Mouse (Mus musculus) monocyte, adult 5-6 weeks (primary cell): ENCODE measurements around the gene Mid1. TPM values are rescaled to one million over a fixed set of nuclear protein-coding genes. Genes with fewer than 3 reads are reported as not detected.

ENCODE experiments used
- ATAC-seq: fragments of 153-309, 156-312 bp; replicated peaks from 2 replicates; pipeline ENCODE4 v1.8.0; 2017; ENCODE audit warnings: mild to moderate bottlenecking; ENCODE audit not compliant: low TSS enrichment, insufficient number of reproducible peaks, severe bottlenecking, poor library complexity, low FRiP score
- total RNA-seq: library from RNA; stranded (forward); fragments of 200-1000, 200-491, 200-594 nt; gene quantifications from 3 replicates; pipeline ENCODE4 v1.2.3, GENCODE M21; 2017

The Mid1 gene
- 1.7 to 8.0 TPM (median 3.6 TPM) in 3 replicates for total RNA-seq

DNA sequence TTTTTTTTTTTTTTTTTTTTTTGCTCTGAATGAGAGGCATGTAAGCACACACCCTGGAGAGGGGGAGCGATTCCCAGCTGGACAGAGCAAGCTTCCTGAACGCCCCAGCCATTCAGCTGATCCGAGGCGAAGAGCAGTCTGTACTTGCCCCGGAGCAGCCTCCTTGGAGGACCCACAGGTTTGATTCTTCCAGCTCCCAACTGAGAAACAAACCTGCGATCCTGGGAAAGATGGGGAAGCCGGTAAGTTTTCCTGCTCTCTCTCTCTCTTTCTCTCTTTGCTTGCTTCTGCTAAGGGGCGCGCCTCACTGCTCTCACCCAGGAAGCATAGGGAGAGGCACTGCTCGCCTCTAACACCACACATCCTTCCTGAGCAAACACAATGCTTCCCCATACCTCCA, at the start of gene Mid1:
Gene Mid1, plus strand, starts transcription at position 69 of the 400 bp plus-strand sequence.
- ATAC-seq: no peak

DNA sequence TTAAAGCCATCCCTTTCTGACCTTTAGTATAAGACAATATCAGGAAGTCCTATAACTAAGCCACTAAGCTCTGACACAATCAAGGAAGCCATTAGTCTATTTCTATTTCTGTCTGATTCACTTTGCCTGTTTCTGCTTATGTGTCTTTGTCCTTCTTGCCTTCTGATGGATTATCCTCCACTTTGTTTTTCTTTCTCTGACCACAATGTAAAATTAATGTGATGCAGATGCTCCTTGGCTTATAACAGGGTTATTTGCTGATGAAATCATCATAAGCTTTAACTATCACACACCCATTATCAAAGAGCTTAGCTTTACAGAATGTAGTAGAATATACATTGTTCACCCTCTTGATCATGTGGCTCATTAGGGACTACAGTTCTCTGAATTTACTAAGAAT, 11.9 kb upstream of the Mid1 start:
- no peak for ATAC-seq

DNA sequence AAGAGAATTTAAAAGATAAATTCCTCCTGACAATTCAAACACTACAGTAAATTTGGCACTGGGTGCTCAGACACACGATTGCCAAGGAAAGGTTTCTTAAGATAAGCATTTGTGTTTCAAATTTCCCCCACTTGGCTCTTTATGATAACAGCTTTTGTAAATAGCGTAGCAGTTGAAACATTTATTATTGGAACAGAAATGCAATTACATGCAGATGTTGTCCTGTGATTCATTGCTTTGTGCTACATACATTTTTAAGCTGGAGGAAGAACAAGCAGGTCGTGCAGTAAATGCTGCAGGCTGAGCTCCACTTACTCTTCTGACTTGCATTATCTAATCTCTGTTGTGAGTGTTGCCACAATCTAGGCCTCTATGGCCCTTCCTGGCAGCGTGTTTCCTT, 8.7 kb upstream of the Mid1 start:
- ATAC-seq: no peak

DNA sequence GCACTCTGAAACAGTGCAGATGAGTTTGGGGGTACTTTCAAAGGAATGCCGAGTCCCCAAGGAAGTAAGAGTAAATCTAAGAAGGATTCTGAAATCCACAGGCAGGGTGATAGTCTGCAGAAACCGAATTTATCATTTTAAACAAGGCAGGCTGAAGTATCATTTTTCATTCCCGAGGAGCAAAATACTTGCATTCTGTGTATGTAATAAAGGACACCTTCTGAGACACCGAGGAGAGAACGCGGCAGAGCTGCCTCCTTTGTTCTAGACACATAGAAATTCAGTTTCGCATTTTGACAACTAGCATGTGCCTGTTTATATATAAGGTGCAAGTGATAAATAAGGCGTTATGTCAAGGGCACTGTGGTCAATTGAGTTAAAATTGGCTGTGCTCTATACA, 732 bp downstream of the Mid1 start:
- no peak for ATAC-seq

DNA sequence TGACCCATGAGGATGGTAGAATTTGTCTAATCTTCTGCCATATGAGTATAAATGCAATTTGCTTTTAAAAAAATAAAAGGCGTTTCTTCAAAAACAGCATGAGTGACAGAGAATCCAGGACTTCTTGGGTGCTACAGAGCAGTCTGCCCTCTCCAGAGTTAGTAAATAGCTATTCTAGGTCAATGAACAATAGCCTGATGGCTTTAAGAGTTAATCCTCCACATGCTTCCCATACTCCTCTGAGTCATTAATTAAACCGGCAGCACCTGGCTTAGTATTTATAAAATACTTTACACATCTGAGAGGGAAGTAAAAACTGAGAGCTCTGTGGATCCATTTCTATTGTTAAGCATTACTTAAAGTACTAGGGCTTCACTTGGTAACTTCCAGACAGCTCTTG, 6.2 kb downstream of the Mid1 start:
- no peak for ATAC-seq

DNA sequence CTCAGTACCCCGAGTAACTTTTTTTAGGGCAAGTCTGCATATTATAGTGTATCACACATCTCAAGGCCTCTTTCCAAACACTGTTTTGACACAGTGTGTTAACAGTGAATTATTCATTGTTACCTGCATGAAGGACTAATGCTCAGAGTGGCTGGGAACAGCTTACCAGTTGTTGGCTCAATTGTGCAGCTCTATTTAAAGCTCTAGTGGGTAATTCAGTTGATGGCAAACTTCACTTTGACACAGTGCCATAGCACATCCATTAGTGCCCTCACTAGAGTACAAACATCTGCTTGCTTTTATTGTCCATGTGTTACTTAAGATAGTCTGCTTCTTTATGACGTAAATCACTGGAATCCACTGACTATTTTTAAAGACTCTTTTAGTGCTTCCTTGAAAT, 6.7 kb downstream of the Mid1 start:
- ATAC-seq: no peak

DNA sequence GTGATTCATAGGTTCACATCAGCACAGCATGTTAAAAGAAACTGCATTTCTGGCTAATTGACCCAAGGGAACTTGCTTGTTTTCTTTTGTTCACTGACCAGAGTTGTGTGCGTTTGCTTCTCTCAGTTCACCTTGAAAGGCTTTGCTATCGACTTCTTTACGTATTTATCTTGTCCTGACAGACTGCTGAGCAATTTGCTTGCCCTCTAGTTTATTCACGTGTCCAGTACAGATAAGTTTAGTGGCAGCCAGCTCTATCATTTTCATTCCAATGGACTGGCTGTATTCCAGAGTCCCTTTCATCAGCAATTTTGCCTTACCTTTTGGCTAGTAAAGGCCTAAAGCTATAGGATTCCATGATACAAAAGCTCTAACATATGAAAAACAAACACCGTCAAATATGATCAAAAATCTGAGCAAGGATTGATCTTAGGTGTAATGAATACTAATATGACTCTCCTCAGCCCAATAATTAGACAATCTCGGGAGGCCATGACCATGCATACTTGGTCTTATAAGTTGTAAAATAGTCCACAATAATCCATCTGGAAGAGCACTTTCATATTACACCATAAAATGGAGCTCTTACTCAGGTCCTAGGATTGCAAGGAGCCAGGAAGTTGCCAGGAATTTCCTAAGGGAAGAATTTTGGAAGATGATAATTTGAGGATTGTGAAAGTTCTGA, 7.4 kb downstream of the Mid1 start:
- ATAC-seq: no peak

DNA sequence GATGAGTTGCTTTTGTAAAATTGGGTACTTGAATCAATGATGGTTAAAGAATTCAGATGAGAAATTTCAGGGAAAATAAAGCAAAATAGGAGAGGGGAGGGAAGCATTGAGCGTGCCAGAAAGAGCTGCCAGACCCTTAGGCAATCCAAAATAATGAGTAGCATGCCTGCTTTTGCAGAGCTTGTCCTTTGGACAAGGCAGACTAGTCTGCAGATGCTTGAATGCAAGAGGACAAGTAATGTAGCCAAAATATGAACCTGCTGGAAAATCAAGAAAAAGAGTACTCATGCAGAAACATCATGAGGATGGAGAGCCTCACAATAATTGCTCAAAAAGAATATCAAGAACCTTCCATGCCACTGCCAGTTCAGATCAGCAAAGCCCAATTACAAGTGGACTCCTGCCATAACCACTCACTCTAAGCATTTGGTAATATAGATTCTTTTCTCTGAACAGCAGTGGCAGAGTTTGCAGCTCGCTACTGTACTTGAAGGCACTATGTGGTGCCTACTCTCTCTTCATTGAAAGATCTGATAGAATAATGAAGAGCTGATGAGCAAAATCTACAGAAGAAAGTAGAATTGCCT, 19.1 kb downstream of the Mid1 start:
- no peak for ATAC-seq

DNA sequence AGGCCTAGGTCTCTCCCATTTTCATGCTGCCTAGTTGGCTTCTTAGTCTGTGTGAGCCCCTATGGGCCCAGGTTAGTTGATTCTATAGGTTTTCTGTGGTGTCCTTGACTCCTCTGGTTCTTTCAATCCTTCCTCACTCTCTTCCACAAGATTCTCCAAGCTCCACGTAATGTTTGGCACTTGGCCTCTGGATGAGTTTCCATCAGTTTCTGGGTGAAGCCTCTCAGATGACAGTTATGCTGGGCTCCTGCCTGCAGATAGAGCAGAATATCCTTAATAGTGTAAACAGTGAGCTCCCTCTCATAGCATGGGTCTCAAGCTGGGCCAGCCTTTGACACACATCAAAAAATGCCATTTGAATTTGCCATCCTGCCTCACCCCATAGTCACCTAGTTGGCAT, 38.5 kb downstream of the Mid1 start:
- ATAC-seq: no peak

DNA sequence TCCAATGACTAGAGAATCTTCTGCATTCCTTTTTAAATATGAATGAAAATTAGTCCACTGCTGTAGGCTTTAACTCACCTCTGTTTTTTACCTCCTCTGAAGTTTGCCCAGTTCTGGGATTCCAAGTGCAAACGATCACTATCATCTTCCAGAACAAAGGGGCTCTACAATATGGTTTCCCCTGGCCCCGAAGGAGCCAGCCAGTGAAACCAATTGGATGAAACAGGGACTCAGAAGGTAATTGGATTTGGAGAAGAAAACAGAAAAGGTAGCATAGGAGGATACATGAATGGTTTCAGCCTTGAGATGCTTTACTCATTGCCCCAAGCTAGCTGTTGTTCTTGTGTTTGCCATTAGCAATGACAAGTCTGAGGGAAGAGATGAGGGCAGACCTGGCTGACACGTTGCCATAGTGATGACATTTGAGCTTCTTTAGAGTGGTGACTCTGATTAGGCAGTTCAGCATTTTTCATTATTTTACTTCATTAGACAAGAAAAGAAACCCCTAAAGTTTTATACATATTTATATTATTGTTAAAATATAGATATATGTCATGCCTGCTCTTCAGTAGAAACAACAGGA, 50.5 kb downstream of the Mid1 start:
- no peak for ATAC-seq

DNA sequence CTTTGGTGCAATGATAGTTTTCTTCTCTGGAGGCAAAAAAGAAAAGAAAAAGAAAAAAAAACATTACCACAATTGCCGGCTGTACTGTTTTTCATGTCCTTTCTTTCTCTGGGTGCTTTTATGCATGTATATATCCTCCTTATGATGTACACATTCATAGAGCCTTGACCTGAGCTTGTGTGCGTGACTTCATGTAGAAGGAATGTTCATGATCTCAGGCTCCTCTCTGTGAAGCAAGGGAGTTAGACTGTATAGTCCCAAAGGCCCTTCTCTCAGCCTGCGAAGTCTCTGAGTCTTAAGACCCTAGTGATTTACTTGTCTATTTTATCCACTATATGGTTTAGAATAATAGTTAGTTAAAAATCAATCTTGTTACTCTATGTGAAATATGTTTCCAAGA, 73.0 kb downstream of the Mid1 start:
- no peak for ATAC-seq

DNA sequence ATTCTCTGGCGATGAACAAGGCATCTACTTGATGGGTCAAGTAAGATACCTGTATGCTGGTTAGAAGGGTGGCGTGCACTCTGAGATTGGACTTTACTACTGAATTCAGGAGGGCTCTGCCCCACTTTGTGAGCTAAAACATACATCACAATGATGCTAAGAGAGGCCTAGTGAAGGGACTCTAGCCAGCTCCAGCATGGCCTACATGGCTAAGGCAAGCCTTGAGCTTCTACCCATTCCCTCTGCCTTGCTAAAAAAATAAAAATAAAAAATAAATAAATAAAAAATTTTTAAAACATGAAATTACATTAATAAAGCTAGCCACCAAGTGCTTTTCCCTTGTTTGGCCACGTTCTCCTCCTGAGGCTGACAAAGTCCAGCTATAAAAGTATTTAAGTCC, 94.5 kb downstream of the Mid1 start, which contains the start of gene 4933400A11Rik:
Gene 4933400A11Rik, minus strand, starts transcription at position 101 of the 400 bp plus-strand sequence.
- no peak for ATAC-seq

DNA sequence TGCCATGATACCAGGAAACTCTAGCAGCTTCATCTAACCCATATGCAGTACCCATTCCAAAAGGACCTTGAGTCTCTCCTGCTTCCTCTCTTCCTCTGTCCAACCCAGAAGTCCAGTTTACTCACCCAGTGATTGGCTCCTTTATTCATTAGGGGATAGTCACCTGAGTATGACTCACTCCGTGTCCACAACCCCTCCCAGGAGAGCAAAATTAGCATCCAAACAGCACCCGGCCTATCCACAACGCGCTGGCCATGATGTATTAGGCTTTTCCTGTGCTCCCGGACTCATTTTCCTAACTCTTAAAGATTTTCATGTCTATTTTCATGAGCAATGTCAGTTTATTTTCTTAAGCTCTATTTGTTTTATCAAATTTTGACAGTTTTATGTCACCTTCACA, 104.7 kb downstream of the Mid1 start:
- no peak for ATAC-seq

DNA sequence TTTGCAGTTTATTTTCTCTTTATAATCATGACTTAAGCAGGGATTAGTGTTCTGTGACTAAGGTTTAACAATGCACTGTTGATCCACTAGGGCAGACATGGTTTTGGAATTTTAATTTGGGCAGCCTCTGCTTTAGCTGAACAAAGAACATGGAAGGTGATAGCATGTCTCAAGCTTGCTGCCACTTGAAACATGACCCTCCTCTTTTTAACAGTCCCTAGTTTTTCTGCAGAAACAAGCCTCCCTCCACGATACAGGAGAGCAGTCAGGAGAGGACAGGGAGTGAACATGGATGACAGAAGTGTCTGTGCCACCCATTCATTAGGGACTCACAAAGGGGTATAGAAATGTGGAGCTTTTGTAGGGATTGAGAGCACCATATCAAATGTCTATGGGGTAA, 107.9 kb downstream of the Mid1 start:
- no peak for ATAC-seq

DNA sequence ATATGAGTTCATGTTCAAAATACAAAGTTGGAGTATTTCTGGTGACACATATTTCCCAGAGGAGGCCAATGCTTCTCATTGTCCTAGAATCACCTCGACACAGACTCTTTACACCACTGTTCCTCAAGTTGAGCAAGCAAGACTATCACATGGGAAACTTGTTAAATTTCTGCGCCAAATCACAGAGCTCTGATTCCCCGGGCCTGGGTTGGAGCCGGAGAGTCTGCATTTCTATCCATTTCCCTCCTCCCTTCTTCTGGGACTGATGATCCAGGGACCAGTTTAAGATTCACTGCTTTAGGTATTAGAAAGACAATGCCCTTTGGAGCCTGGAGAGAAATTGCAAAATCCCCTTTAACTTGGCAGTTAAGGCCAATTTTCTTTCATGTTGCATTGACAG, 109.4 kb downstream of the Mid1 start:
- no peak for ATAC-seq

DNA sequence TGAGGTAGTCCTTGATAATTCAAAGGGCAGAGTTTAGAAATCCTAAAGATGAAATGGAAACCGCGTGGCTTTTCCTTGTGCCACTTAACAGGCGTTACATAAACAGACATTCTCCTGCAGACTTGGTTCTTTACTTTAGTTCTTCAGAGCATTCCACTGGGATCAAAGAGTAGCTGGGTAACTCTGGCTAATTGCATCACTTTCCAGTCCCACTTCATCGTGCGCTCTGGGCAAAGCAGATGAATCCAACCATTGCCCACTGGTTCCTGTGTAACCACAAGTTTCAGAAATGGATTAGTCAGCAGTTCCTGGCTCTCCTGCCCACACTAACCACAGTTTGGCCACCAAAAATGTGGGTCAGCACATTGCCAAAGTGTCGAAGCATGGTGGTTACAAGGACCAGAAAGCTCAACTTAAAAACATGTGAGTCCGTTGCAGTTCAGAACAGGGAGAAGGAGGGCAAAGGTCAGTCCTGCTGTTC, 109.9 kb downstream of the Mid1 start:
- ATAC-seq: no peak

DNA sequence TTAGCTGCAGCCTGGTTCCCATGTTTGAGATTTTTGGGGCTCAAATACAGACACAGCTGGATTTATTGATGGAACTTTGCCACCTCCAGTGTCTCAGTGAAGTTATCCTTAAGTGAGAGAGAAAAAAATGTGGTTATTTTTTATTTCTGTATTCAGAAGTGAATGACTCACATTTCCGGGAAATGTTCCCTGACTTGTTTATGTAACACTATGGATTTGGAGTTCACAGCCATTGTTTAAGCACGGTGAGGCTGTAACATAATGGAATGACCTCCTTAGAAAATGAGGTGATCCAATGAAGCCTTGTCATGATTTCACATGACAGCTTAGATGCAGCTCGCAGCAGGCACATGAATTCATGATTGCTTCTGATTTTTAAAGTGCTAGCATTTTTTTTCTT, 112.1 kb downstream of the Mid1 start:
- ATAC-seq: no peak

DNA sequence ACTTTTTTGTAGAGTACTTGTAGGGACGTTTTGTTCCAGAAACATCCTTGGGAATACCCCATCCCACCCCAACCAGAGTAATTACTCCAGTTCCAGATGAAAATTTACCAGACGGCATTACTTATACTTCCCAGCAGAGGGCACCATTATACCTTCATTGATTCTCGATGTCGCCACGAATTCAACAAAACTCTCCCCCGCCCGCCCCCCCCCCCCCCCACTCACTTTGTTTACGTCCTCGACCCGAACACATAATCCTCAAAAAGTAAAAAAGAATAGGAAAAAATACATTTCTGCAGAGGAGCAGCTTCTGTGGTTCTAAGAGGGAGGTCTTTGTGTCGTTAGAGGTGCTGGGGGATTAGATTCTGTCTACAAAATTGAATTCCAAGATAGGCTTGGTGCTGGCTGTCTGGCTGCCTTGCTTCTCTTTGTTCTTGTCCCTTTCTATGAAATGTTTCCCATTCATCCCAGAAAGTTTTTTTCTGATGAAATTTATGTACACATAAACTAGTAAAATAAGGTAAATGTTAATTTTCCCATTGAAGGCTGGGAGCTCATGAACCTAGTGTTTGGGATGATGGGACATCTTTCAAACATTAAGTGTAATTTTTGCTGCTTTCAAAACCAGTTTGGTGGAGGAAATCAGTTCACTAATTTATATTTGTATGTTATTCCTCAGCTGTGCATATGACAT, 114.1 kb downstream of the Mid1 start:
- no peak for ATAC-seq

DNA sequence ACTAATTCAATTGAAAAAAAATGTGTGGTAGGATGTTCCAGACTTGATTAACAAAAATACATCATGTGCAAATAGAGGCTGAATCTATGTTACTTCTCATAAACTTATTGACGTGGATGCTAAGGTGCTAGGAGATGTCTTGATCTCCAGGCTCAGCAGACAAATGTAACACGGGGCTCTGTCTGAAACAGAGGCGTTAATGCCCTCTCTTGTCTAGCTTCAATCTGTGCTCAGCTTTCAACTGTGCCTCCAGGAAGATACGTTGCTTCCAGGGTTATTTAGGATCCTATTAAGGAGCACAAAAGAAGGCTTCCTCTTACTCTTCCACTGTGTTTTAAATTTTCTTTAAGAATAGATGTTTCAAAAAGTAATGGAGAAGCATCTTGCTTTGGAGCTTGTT, 115.2 kb downstream of the Mid1 start:
- ATAC-seq: no peak

DNA sequence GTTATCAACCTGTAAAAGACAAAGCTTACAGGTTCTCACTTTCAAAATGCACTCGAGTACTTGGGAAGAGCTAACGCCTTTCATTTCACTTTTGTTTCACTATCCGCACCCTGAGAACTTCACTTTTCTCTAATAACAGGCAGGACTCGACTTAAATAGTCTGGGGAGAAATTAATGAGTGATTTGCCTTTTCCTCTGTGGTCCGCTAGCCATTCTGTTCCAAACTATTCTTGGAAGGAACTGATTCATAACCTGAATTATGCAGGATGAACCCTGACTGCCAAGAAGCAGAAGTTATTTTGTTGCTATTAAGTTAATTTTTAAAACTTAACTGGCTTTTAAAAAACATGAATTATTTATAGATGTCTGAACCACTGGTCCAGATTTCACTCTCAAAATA, 120.8 kb downstream of the Mid1 start:
- no peak for ATAC-seq
